Mouse (Mus musculus) left cerebral cortex, adult 2 months (tissue): ENCODE results near the gene Rab29. TPM values are rescaled to one million over a fixed set of nuclear protein-coding genes. Genes with fewer than 3 reads are reported as not detected.
"Not testable (repeated sequence)": the region's sequence is repeated elsewhere in the genome, so short reads cannot be mapped to it uniquely, and the experiment has no call there.

Source experiments
- DNase-seq, 2 experiments: peaks; one replicate each; pipeline ENCODE4 v3.0.0; 2021 to 2022; ENCODE audit warnings: low spot score in 2 of 2, mixed read lengths in 1 of 2; ENCODE audit errors: extremely low spot score in 1 of 2
- H3K27ac ChIP-seq: fragments of 200-600 bp; 2 replicates; pipeline ENCODE4 v1.8.1; 2022
- H3K4me3 ChIP-seq: fragments of 200-600 bp; 2 replicates; pipeline ENCODE4 v1.8.1; 2022
- CTCF ChIP-seq: fragments of 200-600 bp; IDR thresholded peaks from 2 replicates; pipeline ENCODE4 v1.8.1; 2022; ENCODE audit warnings: antibody characterized with exemption, mild to moderate bottlenecking, moderate library complexity
- intact Hi-C: fragments of 180-260 bp; cut with DNase I; formaldehyde crosslinking; loops from one replicate; pipeline ENCODE4 v1.15.1; 2025
- long read RNA-seq, 2 experiments: library from polyadenylated mRNA; stranded (forward); transcript quantifications; one replicate each; pipeline ENCODE4 v2.0.0; 2021; ENCODE audit warnings: borderline mapping rate in 2 of 2
- total RNA-seq, 2 experiments: library from RNA; stranded (reverse); gene quantifications; 2 replicates each; pipeline ENCODE4 v1.2.3; 2021

Gene Rab29
- 1 to 10 TPM; 4.8 to 5.0 TPM for total RNA-seq
- long read RNA-seq, experiment 1, partial matches to known transcripts, result 0 of 3 reads
- long read RNA-seq, experiment 1, other reads (novel, unspliced or antisense), result 0 of 3 reads
- long read RNA-seq, experiment 2, partial matches to known transcripts, result 0 of 7 reads
- long read RNA-seq, experiment 2, other reads (novel, unspliced or antisense), result 3 of 7 reads

- intact Hi-C loops, result loop anchor here (1.0 kb wide), 1 partner anchor 43 kb away; the partner anchor contains the start of gene Nucks1
- peak; percentile 93 for TF ChIP-seq CTCF
- DNase-seq, result peak; percentile 87 to 88
Measured at GRCm38 (mm10) chr1:131867093-131867945, at the start of gene Rab29. Rab29 (plus strand) TSS chr1:131867224.

DNA sequence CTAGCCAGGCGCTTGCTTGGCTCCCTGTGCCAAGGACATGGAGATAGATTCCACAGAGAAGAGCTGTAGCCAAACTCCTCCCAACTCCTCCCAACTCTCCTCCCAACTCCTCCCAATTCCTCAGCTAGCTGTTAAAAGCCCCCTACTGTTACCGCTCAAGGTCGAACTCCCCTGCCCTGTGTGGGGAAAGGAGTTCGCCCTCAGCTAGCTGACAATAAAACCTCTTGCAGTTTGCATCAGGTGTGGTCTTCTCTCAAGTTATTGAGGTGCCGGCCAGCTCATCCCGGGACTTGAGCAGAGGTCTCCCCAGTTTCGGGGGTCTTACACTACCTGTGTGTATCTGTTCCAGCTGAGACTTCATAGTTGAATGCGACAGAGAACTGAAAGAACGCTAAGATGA is 46.7 kb upstream of the Rab29 start:
- DNase-seq, intact Hi-C loops, H3K4me3 ChIP-seq: not testable (repeated sequence)
- peak overlapping the region; percentile 32; the same call in 1 of the 2 replicates for H3K27ac ChIP-seq

More at GRCm38 (mm10) chr1:131867093-131867945, at the start of gene Rab29:
- H3K4me3 ChIP-seq, result peak within 1 kb of the TSS; percentile 66
- H3K27ac ChIP-seq, result peak within 1 kb of the TSS; percentile 70; the same call in 1 of the 2 replicates

- no peak for DNase-seq
- intact Hi-C loops, result no loop called here
- H3K27ac ChIP-seq, result no peak overlapping the region
- no peak for TF ChIP-seq CTCF
- no peak overlapping the region for H3K4me3 ChIP-seq
Measured at GRCm38 (mm10) chr1:131820887-131821328, 46.1 kb upstream of the Rab29 start.

DNA sequence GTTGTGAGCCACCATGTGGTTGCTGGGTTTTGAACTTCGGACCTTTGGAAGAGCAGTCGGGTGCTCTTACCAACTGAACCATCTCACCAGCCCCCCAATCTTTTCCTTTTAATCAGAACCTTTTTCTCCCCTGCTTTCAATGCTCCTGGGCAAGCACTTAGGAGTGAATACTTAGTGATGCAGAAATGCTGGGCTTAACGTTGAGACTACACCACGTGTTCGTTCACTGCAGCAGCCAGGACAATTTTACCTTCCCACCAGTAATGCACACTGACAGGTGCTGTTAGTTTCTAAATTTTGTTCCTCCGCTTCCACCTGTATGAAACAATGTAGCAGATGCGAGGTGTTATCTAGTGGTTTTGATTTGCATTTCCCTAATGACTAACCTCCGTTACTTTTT is 44.7 kb upstream of the Rab29 start:
- intact Hi-C loops, result no loop called here
- DNase-seq, result no peak
- Histone ChIP-seq H3K4me3 (no peak overlapping the region), H3K27ac (no peak overlapping the region)
- no peak for TF ChIP-seq CTCF

- no peak for DNase-seq
Measured at GRCm38 (mm10) chr1:131822856-131823492, 44.0 kb upstream of the Rab29 start.

GRCm38 (mm10) chr1:131823563-131823962 is 43.5 kb upstream of the Rab29 start:
- TF ChIP-seq CTCF, result no peak
- no peak for DNase-seq
- intact Hi-C loops, result loop anchor here (1.0 kb wide), 1 partner anchor 52 kb away; no protein-coding TSS in a partner anchor

More at GRCm38 (mm10) chr1:131822856-131823492, 44.0 kb upstream of the Rab29 start:
- intact Hi-C loops, result loop anchor here (1.0 kb wide), 1 partner anchor 52 kb away; no protein-coding TSS in a partner anchor
- H3K4me3 ChIP-seq, result no peak overlapping the region
- TF ChIP-seq CTCF, result no peak
- no peak overlapping the region for H3K27ac ChIP-seq

GRCm38 (mm10) chr1:131824528-131825181 is 42.4 kb upstream of the Rab29 start:
- TF ChIP-seq CTCF, result no peak
- DNase-seq, result no peak

More at GRCm38 (mm10) chr1:131823563-131823962, 43.5 kb upstream of the Rab29 start:
- no peak overlapping the region for H3K27ac ChIP-seq
- H3K4me3 ChIP-seq, result no peak overlapping the region

DNA sequence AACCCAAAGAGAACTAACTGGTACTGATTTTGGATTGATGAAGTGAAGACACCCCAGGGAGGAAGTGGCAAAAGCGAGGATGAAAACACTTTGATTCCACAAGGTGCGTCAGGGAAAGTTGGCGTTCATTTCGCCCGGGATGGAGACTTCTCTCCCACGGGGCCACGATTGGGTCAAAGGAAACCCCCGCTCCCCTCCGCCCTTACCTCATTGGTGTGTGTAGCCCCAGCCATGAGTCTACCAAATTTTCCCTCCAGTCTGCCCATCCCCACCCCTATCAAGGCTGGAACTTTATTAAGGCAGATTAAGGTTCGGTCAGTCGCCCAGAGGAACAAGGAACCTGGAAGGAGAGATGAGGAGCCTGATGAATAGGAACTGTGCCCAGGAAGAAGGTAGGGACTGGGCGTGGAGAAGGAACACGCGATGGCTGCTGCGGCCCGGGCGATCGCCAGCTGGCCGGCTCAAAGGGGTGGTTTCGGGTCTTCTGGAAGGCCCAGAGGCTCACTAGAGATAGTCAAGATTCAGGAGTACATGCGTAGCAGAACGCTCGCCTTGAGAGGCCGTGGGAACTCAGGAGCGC is 39.7 kb upstream of the Rab29 start, which contains the start of gene Slc41a1:
Gene Slc41a1 (plus strand): TSS at position 287 of the 580 bp plus-strand sequence.
- H3K27ac ChIP-seq, result peak within 1 kb of the TSS; percentile 94
- peak within 1 kb of the TSS; percentile 87 for H3K4me3 ChIP-seq
- intact Hi-C loops, result no loop called here

More at GRCm38 (mm10) chr1:131824528-131825181, 42.4 kb upstream of the Rab29 start:
- no peak overlapping the region for H3K4me3 ChIP-seq
- intact Hi-C loops, result no loop called here
- H3K27ac ChIP-seq, result no peak overlapping the region

GRCm38 (mm10) chr1:131827787-131828258 is 39.2 kb upstream of the Rab29 start:
- intact Hi-C loops, result loop anchor here (1.0 kb wide), 1 partner anchor 82 kb away; the partner anchor contains the start of gene Nucks1
- no peak for TF ChIP-seq CTCF
- peak overlapping the region; percentile 87 for H3K4me3 ChIP-seq
- peak; percentile 93 for DNase-seq
- peak overlapping the region; percentile 94 for H3K27ac ChIP-seq

More for the DNA sequence above, 39.7 kb upstream of the Rab29 start, which contains the start of gene Slc41a1:
- no peak for TF ChIP-seq CTCF
- no peak for DNase-seq

DNA sequence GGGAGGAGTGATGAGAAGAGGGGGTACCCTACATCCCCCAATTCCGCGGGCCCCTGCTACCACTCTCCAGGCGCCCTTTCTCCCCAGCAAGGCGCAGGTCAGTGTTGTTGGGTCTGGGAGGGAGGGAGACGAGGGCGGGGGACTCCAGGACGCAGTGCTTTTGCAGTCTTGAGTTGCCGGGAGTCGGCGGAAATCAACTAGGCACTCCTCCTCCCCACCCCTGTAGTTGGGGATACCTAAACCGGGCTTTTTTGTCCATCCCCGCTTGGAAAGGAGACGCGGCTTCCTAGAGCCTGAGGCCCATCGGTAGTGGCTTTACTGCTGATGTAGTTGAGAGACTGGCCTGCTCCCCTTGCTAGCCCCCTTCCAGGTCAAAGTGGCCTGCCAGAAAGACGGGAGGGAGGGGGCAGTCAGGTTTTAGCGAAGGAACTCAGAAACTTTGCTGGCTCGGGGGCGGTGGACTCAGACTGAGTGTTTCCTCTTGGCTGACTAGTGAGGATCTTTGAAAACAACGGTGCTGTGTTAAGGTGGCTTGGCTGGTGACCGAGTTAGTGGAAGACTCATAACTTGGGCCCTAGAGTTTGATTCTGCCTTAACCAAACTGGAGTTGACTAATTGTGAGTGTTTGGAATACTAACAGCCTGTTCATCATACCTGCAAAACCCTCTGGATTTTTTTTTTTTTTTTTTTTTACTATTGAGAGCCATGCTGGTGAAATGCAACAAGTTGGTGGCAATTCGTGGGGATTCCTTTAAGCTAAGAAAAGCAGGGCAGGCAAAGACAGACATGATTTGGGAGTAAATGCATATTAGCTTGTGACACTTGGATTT is 38.5 kb upstream of the Rab29 start:
- Histone ChIP-seq H3K4me3 (peak overlapping the region; percentile 87), H3K27ac (peak overlapping the region; percentile 94)
- intact Hi-C loops, result loop anchor here (1.0 kb wide), 1 partner anchor 82 kb away; the partner anchor contains the start of gene Nucks1
- DNase-seq, result peak; percentile 29 to 36
- TF ChIP-seq CTCF, result no peak
